Mouse (Mus musculus) liver, postnatal 0 days (tissue): Measurements from ENCODE around the gene Psme4. TPM values are rescaled to one million over a fixed set of nuclear protein-coding genes. Genes with fewer than 3 reads are reported as not detected.
"Not testable (repeated sequence)": the region's sequence is repeated elsewhere in the genome, so short reads cannot be mapped to it uniquely, and the experiment has no call there.

Experiments used
- ATAC-seq: fragments of 200-750 bp; cut with Nextera tagmentation; 2 replicates; pipeline ENCODE4 v1.8.0; 2017; ENCODE audit warnings: mild to moderate bottlenecking, moderate library complexity
- DNase-seq: peaks from one replicate; pipeline ENCODE4 v3.0.0-alpha.2; 2016
- H3K27ac ChIP-seq: fragments of 300-500 bp; sonication (generic); 2 replicates; pipeline ENCODE4 v1.5.1; 2014; ENCODE audit warnings: antibody characterized with exemption, moderate library complexity, mild to moderate bottlenecking, low read depth
- H3K27me3 ChIP-seq: fragments of 300-500 bp; sonication (generic); 2 replicates; pipeline ENCODE4 v1.6.1; 2014; ENCODE audit warnings: low read length, control low read depth, mixed read lengths; ENCODE audit not compliant: insufficient read depth
- H3K36me3 ChIP-seq: fragments of 300-500 bp; sonication (generic); replicated peaks from 2 replicates; pipeline ENCODE4 v1.6.1; 2014; ENCODE audit warnings: mild to moderate bottlenecking, control low read depth, low read length, moderate library complexity, mixed read lengths; ENCODE audit not compliant: insufficient read depth
- H3K4me1 ChIP-seq: fragments of 300-500 bp; sonication (generic); 2 replicates; pipeline ENCODE4 v1.6.1; 2014; ENCODE audit warnings: antibody characterized with exemption, mild to moderate bottlenecking, control low read depth; ENCODE audit not compliant: insufficient read depth
- H3K4me2 ChIP-seq: fragments of 300-500 bp; sonication (generic); 2 replicates; pipeline ENCODE4 v1.6.1; 2014; ENCODE audit warnings: low read depth, mild to moderate bottlenecking, low read length, moderate library complexity, mixed read lengths
- H3K4me3 ChIP-seq: fragments of 300-500 bp; sonication (generic); 2 replicates; pipeline ENCODE4 v1.5.1; 2014; ENCODE audit warnings: low read depth, low read length
- H3K9ac ChIP-seq: fragments of 300-500 bp; sonication (generic); replicated peaks from 2 replicates; pipeline ENCODE4 v1.6.1; 2014; ENCODE audit warnings: mild to moderate bottlenecking, moderate library complexity
- H3K9me3 ChIP-seq: fragments of 300-500 bp; sonication (generic); 2 replicates; pipeline ENCODE4 v1.6.1; 2016; ENCODE audit warnings: mild to moderate bottlenecking, control low read depth, low read length, mixed read lengths
- CTCF ChIP-seq: sonication (generic); IDR thresholded peaks from 2 replicates; pipeline ENCODE4 v1.5.1; 2016; ENCODE audit warnings: antibody characterized with exemption, low read depth
- EP300 ChIP-seq: IDR thresholded peaks from 2 replicates; pipeline ENCODE4 v1.6.1; 2016; ENCODE audit warnings: antibody characterized with exemption, low read depth, mild to moderate bottlenecking
- WGBS: fragments of 180-500 bp; shearing (Covaris S2); extraction: QIAGEN DNeasy Blood & Tissue Kit; methylation state at CpG from one replicate; pipeline ENCODE4 v1.1.7; 2014; ENCODE audit not compliant: insufficient replicate concordance; 5-methylcytosine and 5-hydroxymethylcytosine counted together
- polyA plus RNA-seq: library from polyadenylated mRNA; unstranded; fragments of >200 nt; fragmentation: Nextera tagmentation; extraction: Ambion mirVana; gene quantifications from 2 replicates; pipeline ENCODE4 v1.2.1, GENCODE M21; 2015

The Psme4 gene
- polyA plus RNA-seq, 1 experiment from 2014 or later, result 7.8 TPM

DNA sequence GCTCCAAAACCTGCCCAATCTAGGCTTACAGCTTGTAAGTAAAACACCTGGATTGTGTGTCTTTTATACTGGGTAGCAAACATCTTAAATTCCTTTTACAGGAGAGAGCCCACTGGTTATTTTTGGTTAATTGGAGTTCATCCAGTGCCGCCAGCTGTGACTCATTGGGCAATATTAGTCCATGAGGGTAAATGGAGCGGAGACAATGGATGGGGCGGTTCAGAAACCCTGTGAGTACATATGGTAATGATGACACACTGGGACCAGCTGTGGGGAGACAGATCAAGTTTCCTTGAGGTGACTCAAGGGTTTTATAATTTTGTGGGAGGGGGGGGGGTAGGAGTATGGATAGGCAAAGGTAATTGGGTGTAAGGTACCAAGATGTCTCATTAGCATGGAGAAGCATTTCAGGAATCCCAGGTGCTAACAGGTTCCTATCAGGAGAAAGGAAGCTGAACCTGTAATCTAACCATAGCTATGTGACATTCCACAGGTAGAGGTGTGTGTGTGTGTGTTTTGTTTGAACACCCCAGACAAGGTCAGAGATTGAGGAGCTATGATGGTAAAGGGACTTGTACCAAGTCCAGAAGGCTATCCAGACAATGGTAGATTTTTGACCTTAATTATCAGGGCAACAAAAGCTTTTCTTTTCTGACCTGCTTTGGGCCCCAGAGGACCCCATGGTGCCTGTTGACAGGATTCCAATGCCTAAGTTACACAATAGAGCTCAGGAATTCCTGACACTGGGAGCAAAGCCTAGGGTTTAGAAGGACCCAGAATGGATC, 21.3 kb upstream of the Psme4 start:
- H3K27ac ChIP-seq, result no peak overlapping the region
- 84% methylated on average over 3 of the region's 3 CpGs for WGBS
- peaks cover 14% of the 10 kb centered on the region for H3K27me3 ChIP-seq
- TF ChIP-seq EP300, result no peak
- no peak for TF ChIP-seq CTCF
- no peak overlapping the region for H3K4me2 ChIP-seq
- H3K9ac ChIP-seq, result no peak overlapping the region
- H3K9me3 ChIP-seq, result no peaks in the 10 kb centered on the region
- no peaks in the 10 kb centered on the region for H3K4me1 ChIP-seq
- H3K36me3 ChIP-seq, result no peaks in the 10 kb centered on the region
- no peak for DNase-seq
- H3K4me3 ChIP-seq, result no peak overlapping the region
- ATAC-seq, result no peak

DNA sequence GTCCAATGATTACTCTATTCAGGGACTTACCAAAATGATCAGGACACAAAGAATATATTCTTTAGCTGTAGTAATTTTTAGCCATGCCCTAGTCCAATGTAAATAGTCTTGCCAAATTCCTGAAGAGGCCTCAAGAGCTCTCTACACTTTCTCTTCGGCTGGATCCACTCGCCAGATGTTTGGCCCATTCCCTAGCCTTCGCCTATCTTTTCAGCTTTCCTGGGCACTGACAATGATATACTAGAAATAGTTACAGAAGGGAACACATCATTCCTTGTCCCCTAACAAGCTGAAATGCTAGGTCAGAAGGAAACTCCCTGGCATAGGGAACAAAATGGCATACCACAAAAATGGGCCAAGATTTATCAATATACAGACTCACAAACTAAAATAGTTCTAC, 18.6 kb upstream of the Psme4 start:
- H3K36me3 ChIP-seq, result no peaks in the 10 kb centered on the region

GRCm38 (mm10) chr11:30754486-30754854, 17.1 kb upstream of the Psme4 start:
- not testable (repeated sequence) for H3K9me3 ChIP-seq, H3K27ac ChIP-seq, H3K4me1 ChIP-seq, H3K9ac ChIP-seq, H3K36me3 ChIP-seq, ATAC-seq, DNase-seq
- H3K4me2 ChIP-seq, result peak overlapping the region; percentile 82
- peak overlapping the region; percentile 51 for H3K4me3 ChIP-seq
- WGBS, result 64% methylated on average over 4 of the region's 4 CpGs
- H3K27me3 ChIP-seq, result peaks cover 26% of the 10 kb centered on the region

More for the DNA sequence above, 18.6 kb upstream of the Psme4 start:
- Histone ChIP-seq H3K4me1 (no peaks in the 10 kb centered on the region), H3K9ac (no peak overlapping the region), H3K27ac (no peak overlapping the region), H3K27me3 (peaks cover 26% of the 10 kb centered on the region), H3K4me2 (no peak overlapping the region), H3K4me3 (no peak overlapping the region), H3K9me3 (no peaks in the 10 kb centered on the region)
- WGBS, result 75% methylated on average over 3 of the region's 3 CpGs
- no peak for ATAC-seq
- no peak for TF ChIP-seq EP300
- TF ChIP-seq CTCF, result no peak
- no peak for DNase-seq

DNA sequence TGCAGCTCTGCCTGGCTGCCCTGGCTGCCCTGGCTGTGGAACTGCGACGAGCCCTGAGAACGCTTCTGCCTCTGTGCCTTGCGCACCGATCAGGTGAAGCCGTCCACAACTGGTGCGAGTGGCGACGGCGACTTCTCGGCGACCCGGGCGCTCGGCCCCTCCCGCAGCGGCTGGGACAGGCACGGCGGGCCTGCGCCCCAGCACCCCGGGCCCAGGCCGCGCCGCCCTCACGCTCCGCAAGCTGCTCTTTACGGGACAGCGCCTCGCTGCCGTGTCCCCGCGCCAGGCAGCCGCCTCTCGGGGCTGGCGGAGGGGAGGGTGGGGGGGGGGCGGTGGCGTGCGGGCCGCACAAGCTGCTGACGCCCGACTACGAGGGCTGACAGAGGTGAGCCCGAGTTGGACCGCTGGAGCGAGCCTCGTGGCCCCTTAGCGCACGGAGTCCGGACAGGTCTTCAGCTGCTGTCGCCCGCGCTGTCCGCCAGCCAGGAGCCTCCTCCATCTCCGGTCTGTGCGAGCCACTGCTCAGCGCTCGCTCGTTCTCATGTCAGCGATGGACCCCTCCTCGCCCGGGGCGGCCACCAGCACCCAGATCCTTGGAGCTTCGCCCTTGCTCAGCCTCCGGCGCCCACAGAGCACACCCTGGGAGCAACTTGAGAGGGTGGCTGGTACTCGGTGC, 16.5 kb upstream of the Psme4 start:
- H3K4me2 ChIP-seq, result peak overlapping the region; percentile 82

DNA sequence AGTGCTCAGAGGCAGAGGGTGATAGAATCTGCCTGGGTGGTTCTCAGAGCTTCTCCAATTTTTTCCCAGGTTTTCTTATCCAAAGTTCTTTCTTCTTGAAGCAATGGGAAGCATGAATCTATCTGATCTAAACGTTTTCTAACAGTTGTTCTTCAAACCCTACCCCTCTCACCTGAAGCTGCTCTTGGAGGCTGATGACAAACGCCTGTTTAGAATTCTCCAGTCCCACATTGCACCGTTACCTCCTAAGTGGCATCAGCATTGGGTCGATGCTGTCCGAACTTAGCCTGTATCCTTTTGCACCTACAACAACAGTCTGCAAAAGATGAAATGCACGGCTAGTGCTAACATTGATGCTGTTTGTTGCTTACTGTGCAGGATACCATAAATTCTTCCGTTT, 10.1 kb upstream of the Psme4 start:
- 72% methylated on average over 7 of the region's 7 CpGs for WGBS
- ATAC-seq, result no peak

More for the DNA sequence above, 16.5 kb upstream of the Psme4 start:
- H3K4me3 ChIP-seq, result peak overlapping the region; percentile 51
- no peaks in the 10 kb centered on the region for H3K36me3 ChIP-seq
- no peaks in the 10 kb centered on the region for H3K4me1 ChIP-seq
- no peak for TF ChIP-seq CTCF
- no peak overlapping the region for H3K27ac ChIP-seq
- WGBS, result 1% methylated on average over 62 of the region's 66 CpGs
- peak; percentile 56 for ATAC-seq
- H3K27me3 ChIP-seq, result peaks cover 26% of the 10 kb centered on the region
- 0 out of 2 replicates have a peak overlapping the region, but pooled peaks have one; percentile 21 for H3K9ac ChIP-seq
- DNase-seq, result peak; percentile 33
- H3K9me3 ChIP-seq, result no peaks in the 10 kb centered on the region

GRCm38 (mm10) chr11:30761891-30762290, 9.6 kb upstream of the Psme4 start:
- Histone ChIP-seq H3K27ac (no peak overlapping the region), H3K4me2 (no peak overlapping the region), H3K9me3 (no peaks in the 10 kb centered on the region), H3K4me3 (no peak overlapping the region), H3K9ac (no peak overlapping the region), H3K27me3 (no peaks in the 10 kb centered on the region), H3K4me1 (no peaks in the 10 kb centered on the region), H3K36me3 (no peaks in the 10 kb centered on the region)
- DNase-seq (no peak), ATAC-seq (no peak)
- no peak for TF ChIP-seq EP300
- TF ChIP-seq CTCF, result no peak
- WGBS, result 54% methylated on average over 1 of the region's 1 CpGs

More for the DNA sequence above, 10.1 kb upstream of the Psme4 start:
- H3K4me1 ChIP-seq, result no peaks in the 10 kb centered on the region
- no peak for DNase-seq
- no peak overlapping the region for H3K9ac ChIP-seq
- H3K36me3 ChIP-seq, result no peaks in the 10 kb centered on the region
- no peak overlapping the region for H3K27ac ChIP-seq
- TF ChIP-seq CTCF (no peak), EP300 (no peak)
- no peak overlapping the region for H3K4me3 ChIP-seq
- no peaks in the 10 kb centered on the region for H3K9me3 ChIP-seq
- H3K27me3 ChIP-seq, result 0 out of 2 replicates have a peak, but pooled peaks cover under 1% of the 10 kb centered on the region
- no peak overlapping the region for H3K4me2 ChIP-seq
